Mouse (Mus musculus) limb, embryonic 11.5 days (tissue): ENCODE data around the gene Dnttip1. TPM values are rescaled to one million over a fixed set of nuclear protein-coding genes. Genes with fewer than 3 reads are reported as not detected.
"Not testable (repeated sequence)": the region's sequence is repeated elsewhere in the genome, so short reads cannot be mapped to it uniquely, and the experiment has no call there.

ENCODE experiments used
- ATAC-seq: fragments of 200-750 bp; cut with Nextera tagmentation; 2 replicates; pipeline ENCODE4 v1.8.0; 2017; ENCODE audit warnings: low read depth; ENCODE audit not compliant: insufficient number of reproducible peaks, low FRiP score, low TSS enrichment
- DNase-seq: peaks from one replicate; pipeline ENCODE4 v3.0.0-alpha.2; 2015; ENCODE audit warnings: low spot score
- H3K27ac ChIP-seq: fragments of 300-500 bp; sonication (generic); replicated peaks from 2 replicates; pipeline ENCODE4 v1.5.1; 2014; ENCODE audit warnings: low read depth, mild to moderate bottlenecking, low read length
- H3K27me3 ChIP-seq: fragments of 300-500 bp; sonication (generic); 2 replicates; pipeline ENCODE4 v1.6.1; 2014; ENCODE audit warnings: mild to moderate bottlenecking, low read length, mixed read lengths; ENCODE audit not compliant: control insufficient read depth, insufficient read depth
- H3K36me3 ChIP-seq: fragments of 300-500 bp; sonication (generic); 2 replicates; pipeline ENCODE4 v1.6.1; 2014; ENCODE audit warnings: mild to moderate bottlenecking, low read length, moderate library complexity, mixed read lengths; ENCODE audit not compliant: control insufficient read depth, insufficient read depth
- H3K4me1 ChIP-seq: fragments of 300-500 bp; sonication (generic); 2 replicates; pipeline ENCODE4 v1.6.1; 2014; ENCODE audit warnings: low read length, mixed read lengths; ENCODE audit not compliant: control insufficient read depth, insufficient read depth
- H3K4me2 ChIP-seq: fragments of 300-500 bp; sonication (generic); 2 replicates; pipeline ENCODE4 v1.6.1; 2014; ENCODE audit warnings: low read depth, mild to moderate bottlenecking, moderate library complexity; ENCODE audit not compliant: severe bottlenecking
- H3K4me3 ChIP-seq: fragments of 300-500 bp; sonication (generic); 2 replicates; pipeline ENCODE4 v1.5.1; 2014; ENCODE audit warnings: low read depth, low read length
- H3K9ac ChIP-seq: fragments of 300-500 bp; sonication (generic); 2 replicates; pipeline ENCODE4 v1.6.1; 2014; ENCODE audit warnings: mild to moderate bottlenecking, low read length
- H3K9me3 ChIP-seq: fragments of 300-500 bp; sonication (generic); 2 replicates; pipeline ENCODE4 v1.6.1; 2016; ENCODE audit warnings: low read length; ENCODE audit not compliant: control insufficient read depth
- WGBS: fragments of 180-500 bp; shearing (Covaris S2); extraction: QIAGEN DNeasy Blood & Tissue Kit; methylation state at CpG from one replicate; pipeline ENCODE4 v1.1.7; 2014; 5-methylcytosine and 5-hydroxymethylcytosine counted together
- polyA plus RNA-seq: library from polyadenylated mRNA; unstranded; fragments of >200 nt; fragmentation: Nextera tagmentation; extraction: Ambion mirVana; gene quantifications from 2 replicates; pipeline ENCODE4 v1.2.1, GENCODE M21; 2014

Gene Dnttip1
- polyA plus RNA-seq, 1 experiment from 2014 or later, result 87.0 TPM

GRCm38 (mm10) chr2:164795868-164796267 lies 50.1 kb downstream of the Dnttip1 start:
- H3K4me2 ChIP-seq, result no peak overlapping the region
- H3K27ac ChIP-seq, result no peak overlapping the region
- H3K4me3 ChIP-seq, result no peak overlapping the region
- no peaks in the 10 kb centered on the region for H3K4me1 ChIP-seq
- DNase-seq, result no peak
- ATAC-seq, result no peak
- 88% methylated on average over 4 of the region's 4 CpGs for WGBS
- H3K9ac ChIP-seq, result no peak overlapping the region
- no peaks in the 10 kb centered on the region for H3K9me3 ChIP-seq
- no peaks in the 10 kb centered on the region for H3K27me3 ChIP-seq
- peaks cover 6% of the 10 kb centered on the region; the same call in 1 of the 2 replicates for H3K36me3 ChIP-seq

GRCm38 (mm10) chr2:164798554-164798953 lies 52.8 kb downstream of the Dnttip1 start:
- not testable (repeated sequence) for H3K4me2 ChIP-seq, H3K27ac ChIP-seq, H3K4me1 ChIP-seq, DNase-seq, ATAC-seq, H3K4me3 ChIP-seq, H3K9ac ChIP-seq, H3K27me3 ChIP-seq, H3K9me3 ChIP-seq
- WGBS, result 81% methylated on average over 6 of the region's 6 CpGs
- peaks cover 11% of the 10 kb centered on the region; the same call in 1 of the 2 replicates for H3K36me3 ChIP-seq

GRCm38 (mm10) chr2:164800252-164801004 lies 54.6 kb downstream of the Dnttip1 start:
- H3K27me3 ChIP-seq, result no peaks in the 10 kb centered on the region
- no peak overlapping the region for H3K9ac ChIP-seq
- ATAC-seq, result no peak
- H3K4me1 ChIP-seq, result peaks cover 4% of the 10 kb centered on the region
- H3K27ac ChIP-seq, result no peak overlapping the region
- H3K36me3 ChIP-seq, result peaks cover 11% of the 10 kb centered on the region; the same call in 1 of the 2 replicates
- no peak overlapping the region for H3K4me2 ChIP-seq
- WGBS, result 89% methylated on average over 13 of the region's 13 CpGs
- no peaks in the 10 kb centered on the region for H3K9me3 ChIP-seq
- no peak for DNase-seq
- no peak overlapping the region for H3K4me3 ChIP-seq

GRCm38 (mm10) chr2:164803201-164803920 lies 57.6 kb downstream of the Dnttip1 start:
- H3K27ac ChIP-seq, result no peak overlapping the region
- H3K9me3 ChIP-seq, result no peaks in the 10 kb centered on the region
- DNase-seq (no peak), ATAC-seq (no peak)
- H3K9ac ChIP-seq, result no peak overlapping the region
- H3K4me3 ChIP-seq, result peak overlapping the region; percentile 86
- peaks cover 4% of the 10 kb centered on the region for H3K4me1 ChIP-seq
- peak overlapping the region; percentile 71; the same call in 1 of the 2 replicates for H3K4me2 ChIP-seq
- no peaks in the 10 kb centered on the region for H3K27me3 ChIP-seq
- H3K36me3 ChIP-seq, result peaks cover 7% of the 10 kb centered on the region; the same call in 1 of the 2 replicates
- WGBS, result 91% methylated on average over 16 of the region's 16 CpGs

GRCm38 (mm10) chr2:164803921-164804313 lies 58.1 kb downstream of the Dnttip1 start:
- H3K36me3 ChIP-seq, result peaks cover 7% of the 10 kb centered on the region; the same call in 1 of the 2 replicates
- no peaks in the 10 kb centered on the region for H3K9me3 ChIP-seq
- peaks cover 4% of the 10 kb centered on the region for H3K4me1 ChIP-seq
- H3K4me3 ChIP-seq, result peak overlapping the region; percentile 86
- ATAC-seq (no peak), DNase-seq (no peak)
- H3K27me3 ChIP-seq, result no peaks in the 10 kb centered on the region
- H3K9ac ChIP-seq, result peak overlapping the region; percentile 78; the same call in 1 of the 2 replicates
- no peak overlapping the region for H3K27ac ChIP-seq
- WGBS, result 55% methylated on average over 1 of the region's 1 CpGs
- H3K4me2 ChIP-seq, result peak overlapping the region; percentile 71

- ATAC-seq, result peak; percentile 97
- Histone ChIP-seq H3K27ac (0 out of 2 replicates have a peak within 1 kb of the TSS, but pooled peaks have one; percentile 14), H3K4me1 (peaks cover 4% of the 10 kb centered on the region), H3K4me3 (peak within 1 kb of the TSS; percentile 86), H3K36me3 (peaks cover 5% of the 10 kb centered on the region; the same call in 1 of the 2 replicates), H3K9me3 (no peaks in the 10 kb centered on the region), H3K4me2 (peak within 1 kb of the TSS; percentile 84), H3K9ac (peak within 1 kb of the TSS; percentile 78), H3K27me3 (no peaks in the 10 kb centered on the region)
- DNase-seq, result peak; percentile 98
- WGBS, result under 1% methylated on average over 47 of the region's 47 CpGs
Observed at GRCm38 (mm10) chr2:164804533-164805331, 58.9 kb downstream of the Dnttip1 start, which contains the start of the genes Acot8 and Zswim3. Gene Acot8, minus strand, starts transcription at chr2:164804882. Gene Zswim3, plus strand, starts transcription at chr2:164805098.

- Histone ChIP-seq H3K27ac (no peak overlapping the region), H3K36me3 (peaks cover 5% of the 10 kb centered on the region; the same call in 1 of the 2 replicates), H3K4me3 (peak overlapping the region; percentile 86), H3K4me1 (peaks cover 4% of the 10 kb centered on the region), H3K27me3 (no peaks in the 10 kb centered on the region), H3K9me3 (no peaks in the 10 kb centered on the region), H3K9ac (peak overlapping the region; percentile 56), H3K4me2 (peak overlapping the region; percentile 84)
- DNase-seq, result no peak
- 1% methylated on average over 21 of the region's 21 CpGs for WGBS
- ATAC-seq, result 0 out of 2 replicates have a peak, but pooled peaks have one; percentile 18
Observed at GRCm38 (mm10) chr2:164805332-164805718, 59.5 kb downstream of the Dnttip1 start.

- peaks cover 4% of the 10 kb centered on the region for H3K4me1 ChIP-seq
- H3K4me2 ChIP-seq, result no peak overlapping the region
- no peak for DNase-seq
- H3K27ac ChIP-seq, result no peak overlapping the region
- no peaks in the 10 kb centered on the region for H3K9me3 ChIP-seq
- WGBS, result 82% methylated on average over 7 of the region's 7 CpGs
- no peaks in the 10 kb centered on the region for H3K36me3 ChIP-seq
- no peak overlapping the region for H3K9ac ChIP-seq
- H3K4me3 ChIP-seq, result no peak overlapping the region
- no peak for ATAC-seq
- H3K27me3 ChIP-seq, result no peaks in the 10 kb centered on the region
Observed at GRCm38 (mm10) chr2:164806614-164807013, 60.8 kb downstream of the Dnttip1 start.
